In genomic region chr11:57707114-57707798, GRCm38 (mm10) we compare ENCODE assay signal across 11 mouse cellular contexts.
DNase-seq lines count a peak whose midpoint lies in the region; ATAC-seq and TF ChIP-seq lines count a peak whose summit lies in the region.
"Had no signal": no experiment of that assay in that cellular context is flagged by ENCODE, and none has a peak within 500 bp of the region (broad histone marks: within the 10 kb centered on the region; RNA-seq: fewer than 3 reads in every experiment).

No protein-coding gene starts in this region.

- TF ChIP-seq EP300 in lung, postnatal 0 days (IDR thresholded peaks at IDR 0.05) = no peak

- H3K27me3 ChIP-seq in lung, postnatal 0 days (replicated peaks; ENCODE audit: insufficient read depth, low read length) = no peaks in the 10 kb centered on the region
- H3K27me3 ChIP-seq in small intestine, adult 2 months (ENCODE audit: control insufficient read depth, insufficient read depth, low read length) = no peaks in the 10 kb centered on the region
- H3K27me3 ChIP-seq in limb, embryonic 10.5 days (ENCODE audit: low read depth, poor library complexity, severe bottlenecking) = no peaks in the 10 kb centered on the region
- H3K27me3 ChIP-seq: lung, embryonic 15.5 days had no signal

- no peak for TF ChIP-seq POLR2A in embryonic fibroblast, embryonic 13.5 days (IDR thresholded peaks at IDR 0.05; ENCODE audit: low read depth, low read length)
- no peak for TF ChIP-seq POLR2A in small intestine, adult 2 months (IDR thresholded peaks at IDR 0.05; ENCODE audit: low read depth, low read length)

- H3K9ac ChIP-seq in lung, postnatal 0 days (replicated peaks; ENCODE audit: low read depth) = no peak overlapping the region
- H3K9ac ChIP-seq: lung, embryonic 15.5 days had no signal

- no peak for ATAC-seq in lung, postnatal 0 days

- WGBS in lung, postnatal 0 days = 89% methylated on average over 5 of the region's 5 CpGs
- 78% methylated on average over 5 of the region's 5 CpGs for WGBS in small intestine, adult 2 months
- WGBS in limb, embryonic 10.5 days = 95% methylated on average over 5 of the region's 5 CpGs

- no peaks in the 10 kb centered on the region for H3K4me1 ChIP-seq in lung, postnatal 0 days (ENCODE audit: insufficient read depth, low read depth, low read length)
- H3K4me1 ChIP-seq in embryonic fibroblast, embryonic 13.5 days (ENCODE audit: control insufficient read depth, insufficient read depth, low read length) = no peaks in the 10 kb centered on the region
- peaks cover 50% of the 10 kb centered on the region for H3K4me1 ChIP-seq in small intestine, adult 2 months (ENCODE audit: control insufficient read depth, insufficient read depth, insufficient read length, low read length)
- H3K4me1 ChIP-seq in limb, embryonic 10.5 days = peaks cover 13% of the 10 kb centered on the region
- H3K4me1 ChIP-seq: lung, embryonic 15.5 days had no signal

- DNase-seq in lung, postnatal 0 days (ENCODE audit: low spot score) = no peak
- DNase-seq in lung, postnatal 36 days = no peak
- DNase-seq in NIH3T3 (ENCODE audit: low read depth) = peak; percentile 86
- DNase-seq in frontal cortex, adult 2 months (ENCODE audit: extremely low spot score in 1 of 2, low spot score in 1 of 2) = no peak
- DNase-seq in limb, embryonic 10.5 days (ENCODE audit: low spot score) = no peak
- DNase-seq: cerebellum, adult 2 months; kidney, postnatal 14 days; thymus, postnatal 14 days had no signal

- H3K27ac ChIP-seq in lung, postnatal 0 days (ENCODE audit: low read length) = no peak overlapping the region
- no peak overlapping the region for H3K27ac ChIP-seq in embryonic fibroblast, embryonic 13.5 days (ENCODE audit: insufficient read depth, low read length)
- H3K27ac ChIP-seq in small intestine, adult 2 months (ENCODE audit: insufficient read depth, low read depth, low read length) = peak overlapping the region; percentile 17; the same call in 1 of the 2 replicates
- no peak overlapping the region for H3K27ac ChIP-seq in limb, embryonic 10.5 days
- H3K27ac ChIP-seq: lung, embryonic 15.5 days had no signal

- no peak overlapping the region for H3K4me3 ChIP-seq in lung, postnatal 0 days (ENCODE audit: low read depth, low read length)
- no peak overlapping the region for H3K4me3 ChIP-seq in embryonic fibroblast, embryonic 13.5 days (ENCODE audit: insufficient read depth, low read length)
- H3K4me3 ChIP-seq in small intestine, adult 2 months (ENCODE audit: low read depth, low read length) = no peak overlapping the region
- H3K4me3 ChIP-seq in limb, embryonic 10.5 days = no peak overlapping the region
- H3K4me3 ChIP-seq: lung, embryonic 15.5 days had no signal

- TF ChIP-seq CTCF in lung, postnatal 0 days (IDR thresholded peaks at IDR 0.05) = peak; percentile 42
- TF ChIP-seq CTCF in embryonic fibroblast, embryonic 13.5 days (IDR thresholded peaks at IDR 0.05; ENCODE audit: borderline replicate concordance, insufficient read depth, low read length) = peak; percentile 48; the same call in 1 of the 2 replicates
- peak; percentile 39; the same call in 1 of the 2 replicates for TF ChIP-seq CTCF in small intestine, adult 2 months (IDR thresholded peaks at IDR 0.05; ENCODE audit: extremely low read depth, insufficient read length, insufficient replicate concordance, low read depth, low read length)

- no peaks in the 10 kb centered on the region for H3K36me3 ChIP-seq in lung, postnatal 0 days (ENCODE audit: insufficient read depth, low read length)
- 0 out of 2 replicates have a peak, but pooled peaks cover 5% of the 10 kb centered on the region for H3K36me3 ChIP-seq in small intestine, adult 2 months (ENCODE audit: control insufficient read depth, insufficient read depth, low read length)
- peaks cover 15% of the 10 kb centered on the region for H3K36me3 ChIP-seq in limb, embryonic 10.5 days
- H3K36me3 ChIP-seq: lung, embryonic 15.5 days had no signal

- no peaks in the 10 kb centered on the region for H3K9me3 ChIP-seq in lung, postnatal 0 days (ENCODE audit: low read length)
- H3K9me3 ChIP-seq in limb, embryonic 10.5 days (replicated peaks) = peaks cover 3% of the 10 kb centered on the region; the same call in 1 of the 2 replicates
- H3K9me3 ChIP-seq: lung, embryonic 15.5 days had no signal

- no peak overlapping the region for H3K4me2 ChIP-seq in lung, postnatal 0 days (replicated peaks; ENCODE audit: low read depth, low read length)
- H3K4me2 ChIP-seq: lung, embryonic 15.5 days had no signal
